Mouse (Mus musculus) frontal cortex, postnatal 14 days (tissue): ENCODE data around the gene A330070K13Rik.

Experiments
- DNase-seq, 2 experiments: peaks; one replicate each; pipeline ENCODE4 v3.0.0; 2022; ENCODE audit warnings: low spot score in 2 of 2

The A330070K13Rik gene

GRCm38 (mm10) chr5:130384222-130384912 is at the start of gene A330070K13Rik:
A330070K13Rik (minus strand) TSS chr5:130384631.
- peak in 1 of 2 experiments; percentile 19 for DNase-seq

GRCm38 (mm10) chr5:130411516-130411915 is 27.1 kb upstream of the A330070K13Rik start:
- DNase-seq, result peak; percentile 16 to 25

- no peak for DNase-seq
Observed at GRCm38 (mm10) chr5:130409706-130410105, 25.3 kb upstream of the A330070K13Rik start.

GRCm38 (mm10) chr5:130405201-130405600 is 20.8 kb upstream of the A330070K13Rik start:
- peak; percentile 20 to 61 for DNase-seq

- DNase-seq, result no peak
Observed at GRCm38 (mm10) chr5:130400136-130400917, 15.9 kb upstream of the A330070K13Rik start.

GRCm38 (mm10) chr5:130395142-130395541 is 10.7 kb upstream of the A330070K13Rik start:
- no peak for DNase-seq

- no peak for DNase-seq
Observed at GRCm38 (mm10) chr5:130394386-130394785, 10.0 kb upstream of the A330070K13Rik start.

- DNase-seq, result no peak
Observed at GRCm38 (mm10) chr5:130393618-130394355, 9.4 kb upstream of the A330070K13Rik start.

- no peak for DNase-seq
Observed at GRCm38 (mm10) chr5:130386418-130386817, 2.0 kb upstream of the A330070K13Rik start.

GRCm38 (mm10) chr5:130375411-130375810 is 9.0 kb downstream of the A330070K13Rik start:
- no peak for DNase-seq

GRCm38 (mm10) chr5:130369237-130369636 is 15.2 kb downstream of the A330070K13Rik start, which contains the start of gene Caln1:
Caln1 (plus strand) TSS chr5:130369455.
- DNase-seq, result no peak

- no peak for DNase-seq
Observed at GRCm38 (mm10) chr5:130368236-130368635, 16.2 kb downstream of the A330070K13Rik start.

- DNase-seq, result no peak
Observed at GRCm38 (mm10) chr5:130363773-130364172, 20.7 kb downstream of the A330070K13Rik start.

GRCm38 (mm10) chr5:130363111-130363510 is 21.3 kb downstream of the A330070K13Rik start:
- no peak for DNase-seq

GRCm38 (mm10) chr5:130355223-130355622 is 29.2 kb downstream of the A330070K13Rik start:
- DNase-seq, result no peak

GRCm38 (mm10) chr5:130345871-130346270 is 38.6 kb downstream of the A330070K13Rik start:
- DNase-seq, result no peak

- no peak for DNase-seq
Observed at GRCm38 (mm10) chr5:130344999-130345398, 39.4 kb downstream of the A330070K13Rik start.

GRCm38 (mm10) chr5:130340656-130341055 is 43.8 kb downstream of the A330070K13Rik start:
- no peak for DNase-seq

- no peak for DNase-seq
Observed at GRCm38 (mm10) chr5:130335462-130335861, 49.0 kb downstream of the A330070K13Rik start.

- no peak for DNase-seq
Observed at GRCm38 (mm10) chr5:130333971-130334370, 50.5 kb downstream of the A330070K13Rik start.

- DNase-seq, result no peak
Observed at GRCm38 (mm10) chr5:130333566-130333965, 50.9 kb downstream of the A330070K13Rik start.

- DNase-seq, result no peak
Observed at GRCm38 (mm10) chr5:130331206-130331605, 53.2 kb downstream of the A330070K13Rik start.
